Mouse (Mus musculus) spleen, adult 2 months (tissue): ENCODE measurements around the gene Hdac7.

Experiments
- CTCF ChIP-seq: fragments of 200-500 bp; IDR thresholded peaks from 2 replicates; pipeline ENCODE4 v1.5.1; 2011; ENCODE audit warnings: mild to moderate bottlenecking, inconsistent platforms; ENCODE audit not compliant: insufficient read depth, insufficient read length, insufficient replicate concordance; ENCODE audit errors: extremely low read depth
- POLR2A ChIP-seq: fragments of 200-500 bp; IDR thresholded peaks from 2 replicates; pipeline ENCODE4 v1.6.1; 2011; ENCODE audit warnings: low read depth, low read length, inconsistent platforms

- TF ChIP-seq POLR2A (no peak), CTCF (no peak)
Measured at GRCm38 (mm10) chr15:97837491-97838061, 6.7 kb downstream of the Hdac7 start.
